Mouse (Mus musculus): ENCODE results near the gene Itih5.

Itih5 gene

GRCm38 (mm10) chr2:10168016-10168415 is 14.6 kb downstream of the Itih5 start:
- no peak for DNase-seq (ENCODE audit: low spot score in 2 of 2)

GRCm38 (mm10) chr2:10169991-10170390 is 16.6 kb downstream of the Itih5 start:
- DNase-seq (ENCODE audit: low spot score in 2 of 2) = no peak

GRCm38 (mm10) chr2:10193553-10193952 is 40.2 kb downstream of the Itih5 start:
- DNase-seq (ENCODE audit: low spot score in 2 of 2) = no peak

GRCm38 (mm10) chr2:10195162-10195561 is 41.8 kb downstream of the Itih5 start:
- DNase-seq (ENCODE audit: low spot score in 2 of 2) = no peak

GRCm38 (mm10) chr2:10199326-10199725 is 46.0 kb downstream of the Itih5 start:
- DNase-seq (ENCODE audit: low spot score in 2 of 2) = no peak

GRCm38 (mm10) chr2:10200736-10201285 is 47.4 kb downstream of the Itih5 start:
- no peak for DNase-seq (ENCODE audit: low spot score in 2 of 2)

GRCm38 (mm10) chr2:10204301-10204700 is 50.9 kb downstream of the Itih5 start:
- no peak for DNase-seq (ENCODE audit: low spot score in 2 of 2)

GRCm38 (mm10) chr2:10213468-10213867 is 60.1 kb downstream of the Itih5 start:
- DNase-seq (ENCODE audit: low spot score in 2 of 2) = no peak

- DNase-seq (ENCODE audit: low spot score in 2 of 2) = no peak
These were observed 62.6 kb downstream of the Itih5 start for GRCm38 (mm10) chr2:10215876-10216565.

GRCm38 (mm10) chr2:10216566-10217247 is 63.3 kb downstream of the Itih5 start:
- DNase-seq (ENCODE audit: low spot score in 2 of 2) = peak; percentile 57 to 65

GRCm38 (mm10) chr2:10221862-10222261 is 68.5 kb downstream of the Itih5 start:
- no peak for DNase-seq (ENCODE audit: low spot score in 2 of 2)

GRCm38 (mm10) chr2:10226907-10227306 is 73.5 kb downstream of the Itih5 start:
- DNase-seq (ENCODE audit: low spot score in 2 of 2) = no peak

GRCm38 (mm10) chr2:10231971-10232370 is 78.6 kb downstream of the Itih5 start:
- DNase-seq (ENCODE audit: low spot score in 2 of 2) = peak; percentile 44 to 57

- no peak for DNase-seq (ENCODE audit: low spot score in 2 of 2)
These were observed 83.2 kb downstream of the Itih5 start for GRCm38 (mm10) chr2:10236554-10236953.

GRCm38 (mm10) chr2:10242970-10243369 is 89.6 kb downstream of the Itih5 start:
- no peak for DNase-seq (ENCODE audit: low spot score in 2 of 2)

GRCm38 (mm10) chr2:10250441-10250840 is 97.1 kb downstream of the Itih5 start:
- DNase-seq (ENCODE audit: low spot score in 2 of 2) = no peak

GRCm38 (mm10) chr2:10250926-10251325 is 97.6 kb downstream of the Itih5 start:
- no peak for DNase-seq (ENCODE audit: low spot score in 2 of 2)

- DNase-seq (ENCODE audit: low spot score in 2 of 2) = no peak
These were observed 98.1 kb downstream of the Itih5 start for GRCm38 (mm10) chr2:10251466-10251865.

GRCm38 (mm10) chr2:10252016-10252415 is 98.6 kb downstream of the Itih5 start:
- DNase-seq (ENCODE audit: low spot score in 2 of 2) = no peak

- no peak for DNase-seq (ENCODE audit: low spot score in 2 of 2)
These were observed 100.0 kb downstream of the Itih5 start for GRCm38 (mm10) chr2:10253351-10253750.

- no peak for DNase-seq (ENCODE audit: low spot score in 2 of 2)
These were observed 103.6 kb downstream of the Itih5 start for GRCm38 (mm10) chr2:10256949-10257348.

- DNase-seq (ENCODE audit: low spot score in 2 of 2) = no peak
These were observed 104.9 kb downstream of the Itih5 start for GRCm38 (mm10) chr2:10258312-10258711.

GRCm38 (mm10) chr2:10260109-10260508 is 106.7 kb downstream of the Itih5 start:
- no peak for DNase-seq (ENCODE audit: low spot score in 2 of 2)

Data from right cerebral cortex, postnatal 10 days (tissue).